Mouse (Mus musculus) kidney, embryonic 15.5 days (tissue): Measurements from ENCODE around the gene Dmbt1. TPM values are rescaled to one million over a fixed set of nuclear protein-coding genes. Genes with fewer than 3 reads are reported as not detected.
"Not testable (repeated sequence)": the region's sequence is repeated elsewhere in the genome, so short reads cannot be mapped to it uniquely, and the experiment has no call there.

Experiments
- ATAC-seq: fragments of 200-750 bp; cut with Nextera tagmentation; replicated peaks from 2 replicates; pipeline ENCODE4 v1.8.0; 2017; ENCODE audit warnings: moderate TSS enrichment; ENCODE audit not compliant: low FRiP score
- H3K27ac ChIP-seq: fragments of 300-500 bp; sonication (generic); 2 replicates; pipeline ENCODE4 v1.5.1; 2015; ENCODE audit warnings: mild to moderate bottlenecking, inconsistent platforms
- H3K27me3 ChIP-seq: fragments of 300-500 bp; sonication (generic); 2 replicates; pipeline ENCODE4 v1.6.1; 2015; ENCODE audit warnings: inconsistent platforms
- H3K36me3 ChIP-seq: fragments of 300-500 bp; sonication (generic); 2 replicates; pipeline ENCODE4 v1.6.1; 2015; ENCODE audit warnings: inconsistent platforms
- H3K4me1 ChIP-seq: fragments of 300-500 bp; sonication (generic); 2 replicates; pipeline ENCODE4 v1.6.1; 2015; ENCODE audit warnings: inconsistent platforms
- H3K4me2 ChIP-seq: fragments of 300-500 bp; sonication (generic); 2 replicates; pipeline ENCODE4 v1.6.1; 2015; ENCODE audit warnings: moderate library complexity, mild to moderate bottlenecking, inconsistent platforms
- H3K4me3 ChIP-seq: fragments of 300-500 bp; sonication (generic); replicated peaks from 2 replicates; pipeline ENCODE4 v1.5.1; 2015; ENCODE audit warnings: mild to moderate bottlenecking, inconsistent platforms
- H3K9ac ChIP-seq: fragments of 300-500 bp; sonication (generic); 2 replicates; pipeline ENCODE4 v1.6.1; 2015; ENCODE audit warnings: mild to moderate bottlenecking, inconsistent platforms
- H3K9me3 ChIP-seq: fragments of 300-500 bp; sonication (generic); replicated peaks from 2 replicates; pipeline ENCODE4 v1.6.1; 2016; ENCODE audit warnings: inconsistent platforms
- WGBS: fragments of 180-500 bp; shearing (Covaris S2); methylation state at CpG from one replicate; pipeline ENCODE4 v1.1.7; 2015; ENCODE audit warnings: mixed read lengths; 5-methylcytosine and 5-hydroxymethylcytosine counted together
- polyA plus RNA-seq: library from polyadenylated mRNA; unstranded; fragments of >200 nt; fragmentation: Nextera tagmentation; extraction: Ambion mirVana; gene quantifications from 2 replicates; pipeline ENCODE4 v1.2.1, GENCODE M21; 2015

Gene Dmbt1
- polyA plus RNA-seq, 1 experiment from 2014 or later, result 0.17 TPM

DNA sequence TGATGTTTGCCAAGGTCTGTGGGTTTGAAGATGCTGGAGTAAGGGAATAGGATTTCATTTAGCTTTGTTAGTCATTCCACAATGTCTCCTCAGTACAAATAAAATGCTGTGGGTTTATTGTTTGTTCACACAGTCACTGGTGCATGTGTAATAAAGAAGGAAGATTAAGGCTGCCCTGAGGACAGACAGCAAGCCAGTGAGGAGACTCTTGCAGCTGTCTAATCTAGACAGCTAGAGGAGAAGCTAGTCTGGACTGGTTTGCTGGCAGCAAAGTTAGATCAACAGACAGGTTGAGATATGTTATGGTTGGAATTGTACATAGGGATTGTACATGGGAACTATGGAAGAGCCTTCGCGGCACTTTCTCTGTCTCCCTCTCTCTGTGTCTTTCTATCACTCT lies 24.6 kb upstream of the Dmbt1 start:
- Histone ChIP-seq H3K27me3 (no peaks in the 10 kb centered on the region), H3K9me3 (0 out of 2 replicates have a peak, but pooled peaks cover 6% of the 10 kb centered on the region), H3K36me3 (no peaks in the 10 kb centered on the region), H3K27ac (no peak overlapping the region), H3K4me3 (no peak overlapping the region), H3K9ac (no peak overlapping the region), H3K4me1 (no peaks in the 10 kb centered on the region), H3K4me2 (no peak overlapping the region)
- no peak for ATAC-seq
- WGBS, result 97% methylated on average over 2 of the region's 2 CpGs

GRCm38 (mm10) chr7:131009178-131009577 lies 22.7 kb upstream of the Dmbt1 start:
- no peak overlapping the region for H3K9ac ChIP-seq
- ATAC-seq, result no peak

DNA sequence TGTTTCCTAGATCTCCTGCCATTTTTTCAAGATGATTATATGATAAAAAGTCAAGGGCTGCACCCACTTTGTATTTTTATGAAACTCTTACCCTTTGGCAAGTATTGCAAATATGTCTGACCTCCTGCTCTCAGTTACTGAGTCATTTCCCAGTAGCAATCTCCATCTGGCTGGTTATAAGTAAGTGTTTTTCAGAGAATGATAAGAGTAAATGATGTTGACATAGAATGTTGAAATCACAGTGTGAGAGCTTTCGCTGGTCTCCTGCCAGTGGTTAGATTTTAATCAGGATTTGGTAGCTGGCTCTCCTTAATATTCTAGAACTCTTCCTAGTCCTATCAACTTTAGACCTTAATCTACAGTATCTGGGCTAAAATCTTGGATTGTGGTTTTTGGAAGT lies 20.0 kb upstream of the Dmbt1 start:
- Histone ChIP-seq H3K4me2 (no peak overlapping the region), H3K4me3 (no peak overlapping the region), H3K27ac (no peak overlapping the region), H3K9ac (no peak overlapping the region), H3K27me3 (no peaks in the 10 kb centered on the region), H3K36me3 (no peaks in the 10 kb centered on the region), H3K9me3 (0 out of 2 replicates have a peak, but pooled peaks cover 3% of the 10 kb centered on the region), H3K4me1 (no peaks in the 10 kb centered on the region)
- 78% methylated on average over 1 of the region's 1 CpGs for WGBS
- no peak for ATAC-seq

More at GRCm38 (mm10) chr7:131009178-131009577, 22.7 kb upstream of the Dmbt1 start:
- Histone ChIP-seq H3K27me3 (no peaks in the 10 kb centered on the region), H3K9me3 (0 out of 2 replicates have a peak, but pooled peaks cover 6% of the 10 kb centered on the region), H3K36me3 (no peaks in the 10 kb centered on the region), H3K4me3 (no peak overlapping the region), H3K4me2 (no peak overlapping the region), H3K4me1 (no peaks in the 10 kb centered on the region), H3K27ac (no peak overlapping the region)
- WGBS, result 82% methylated on average over 5 of the region's 5 CpGs

GRCm38 (mm10) chr7:131019181-131019580 lies 12.7 kb upstream of the Dmbt1 start:
- Histone ChIP-seq H3K27ac (no peak overlapping the region), H3K4me1 (no peaks in the 10 kb centered on the region), H3K9me3 (0 out of 2 replicates have a peak, but pooled peaks cover 5% of the 10 kb centered on the region), H3K4me3 (no peak overlapping the region), H3K36me3 (no peaks in the 10 kb centered on the region), H3K27me3 (no peaks in the 10 kb centered on the region), H3K9ac (no peak overlapping the region), H3K4me2 (no peak overlapping the region)
- no peak for ATAC-seq
- 91% methylated on average over 2 of the region's 2 CpGs for WGBS

GRCm38 (mm10) chr7:131024807-131025206 lies 7.0 kb upstream of the Dmbt1 start:
- no peaks in the 10 kb centered on the region for H3K9me3 ChIP-seq
- H3K9ac ChIP-seq, result no peak overlapping the region
- WGBS, result 55% methylated on average over 1 of the region's 1 CpGs
- H3K36me3 ChIP-seq, result no peaks in the 10 kb centered on the region
- no peak overlapping the region for H3K4me2 ChIP-seq
- ATAC-seq, result no peak
- no peak overlapping the region for H3K4me3 ChIP-seq
- H3K4me1 ChIP-seq, result no peaks in the 10 kb centered on the region
- no peak overlapping the region for H3K27ac ChIP-seq
- no peaks in the 10 kb centered on the region for H3K27me3 ChIP-seq

DNA sequence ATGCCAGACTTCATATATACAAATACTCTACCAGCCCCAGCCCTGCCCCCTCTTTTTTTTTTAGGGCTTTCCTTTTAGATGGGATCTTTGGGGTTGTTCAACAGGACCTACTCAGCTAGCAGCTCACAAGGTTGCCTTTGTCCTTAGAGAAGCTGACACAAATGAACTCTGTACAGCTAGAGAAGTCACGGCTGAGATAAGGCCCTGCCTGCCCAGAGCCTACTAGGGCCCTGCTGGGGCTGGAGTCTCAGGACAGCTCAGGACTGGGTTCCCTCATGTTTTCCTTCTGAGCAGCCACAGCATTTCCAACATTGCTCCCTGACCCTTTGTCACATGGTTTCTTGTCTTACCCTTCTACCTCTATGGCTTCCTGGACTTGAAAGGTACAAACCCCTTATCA lies 4.3 kb upstream of the Dmbt1 start:
- H3K4me1 ChIP-seq, result no peaks in the 10 kb centered on the region
- no peak for ATAC-seq

GRCm38 (mm10) chr7:131036396-131036795 lies 4.5 kb downstream of the Dmbt1 start:
- Histone ChIP-seq H3K27ac (no peak overlapping the region), H3K9ac (no peak overlapping the region), H3K27me3 (no peaks in the 10 kb centered on the region), H3K4me2 (no peak overlapping the region), H3K4me3 (no peak overlapping the region), H3K4me1 (no peaks in the 10 kb centered on the region), H3K36me3 (no peaks in the 10 kb centered on the region), H3K9me3 (no peaks in the 10 kb centered on the region)
- WGBS, result 79% methylated on average over 3 of the region's 3 CpGs
- no peak for ATAC-seq

More for the DNA sequence above, 4.3 kb upstream of the Dmbt1 start:
- H3K27me3 ChIP-seq, result no peaks in the 10 kb centered on the region
- no peaks in the 10 kb centered on the region for H3K36me3 ChIP-seq
- H3K4me2 ChIP-seq, result no peak overlapping the region
- 75% methylated on average over 1 of the region's 1 CpGs for WGBS
- no peaks in the 10 kb centered on the region for H3K9me3 ChIP-seq
- H3K9ac ChIP-seq, result no peak overlapping the region
- no peak overlapping the region for H3K4me3 ChIP-seq
- no peak overlapping the region for H3K27ac ChIP-seq

DNA sequence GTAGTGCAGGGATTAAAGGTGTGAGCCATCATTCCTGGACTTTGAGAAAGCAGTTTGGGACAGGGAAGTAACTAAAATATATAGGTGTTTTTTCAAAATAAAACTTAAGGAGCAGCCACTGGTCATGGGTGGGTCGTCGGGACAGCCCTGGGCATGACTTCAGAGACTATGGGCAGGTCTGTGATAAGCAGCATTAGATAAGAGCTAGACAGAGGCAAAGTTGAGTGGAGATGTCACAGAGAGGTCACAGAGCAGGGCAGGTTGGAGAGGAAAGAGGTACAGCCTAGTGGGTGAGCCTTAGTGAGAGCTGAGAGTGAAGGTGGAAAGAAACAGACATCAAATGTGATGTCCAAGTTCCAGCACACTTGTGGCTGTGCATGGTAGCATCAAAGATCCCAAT lies 5.2 kb downstream of the Dmbt1 start:
- no peak overlapping the region for H3K27ac ChIP-seq
- H3K4me2 ChIP-seq, result no peak overlapping the region
- H3K27me3 ChIP-seq, result no peaks in the 10 kb centered on the region
- 92% methylated on average over 2 of the region's 2 CpGs for WGBS
- H3K9me3 ChIP-seq, result no peaks in the 10 kb centered on the region
- H3K4me1 ChIP-seq, result no peaks in the 10 kb centered on the region
- no peak overlapping the region for H3K4me3 ChIP-seq
- H3K36me3 ChIP-seq, result no peaks in the 10 kb centered on the region
- ATAC-seq, result no peak
- no peak overlapping the region for H3K9ac ChIP-seq

DNA sequence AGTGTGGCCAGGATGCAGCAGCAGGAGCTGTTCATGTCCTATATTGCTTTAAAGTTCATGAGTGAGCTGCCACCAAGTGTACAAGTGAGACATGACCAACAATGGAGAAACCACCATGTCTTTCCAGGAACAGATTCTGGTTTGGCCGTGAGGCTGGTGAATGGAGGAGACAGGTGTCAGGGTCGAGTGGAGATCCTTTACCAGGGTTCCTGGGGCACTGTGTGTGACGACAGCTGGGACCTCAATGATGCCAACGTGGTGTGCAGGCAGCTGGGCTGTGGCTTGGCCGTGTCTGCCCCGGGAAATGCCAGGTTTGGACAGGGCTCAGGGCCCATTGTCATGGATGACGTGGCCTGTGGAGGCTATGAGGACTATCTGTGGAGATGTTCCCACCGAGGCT lies 8.9 kb downstream of the Dmbt1 start:
- not testable (repeated sequence) for ATAC-seq, H3K36me3 ChIP-seq, H3K4me2 ChIP-seq, H3K9ac ChIP-seq, H3K4me1 ChIP-seq, H3K27me3 ChIP-seq, H3K9me3 ChIP-seq, H3K4me3 ChIP-seq, H3K27ac ChIP-seq
- 87% methylated on average over 8 of the region's 8 CpGs for WGBS

DNA sequence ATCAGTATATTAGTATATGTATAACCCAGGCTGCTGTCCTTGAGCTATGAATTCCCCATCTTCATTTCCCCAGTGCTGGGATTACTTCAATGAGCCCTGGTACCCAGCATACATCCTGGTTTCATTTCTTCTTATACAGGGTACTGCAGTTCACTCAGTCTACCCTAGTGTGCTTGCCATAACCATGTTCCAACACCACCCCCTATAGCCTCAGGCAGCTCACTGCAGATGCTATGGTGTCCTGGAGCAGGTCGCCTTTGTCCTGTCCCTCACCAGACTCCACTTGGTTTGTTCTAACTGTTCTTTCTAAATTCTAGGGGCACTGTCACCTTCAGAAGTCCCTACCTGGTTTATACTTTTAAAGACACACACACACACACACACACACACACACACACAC lies 10.8 kb downstream of the Dmbt1 start:
- Histone ChIP-seq H3K36me3 (no peaks in the 10 kb centered on the region), H3K27me3 (no peaks in the 10 kb centered on the region), H3K4me2 (no peak overlapping the region), H3K4me1 (no peaks in the 10 kb centered on the region), H3K9me3 (no peaks in the 10 kb centered on the region), H3K4me3 (no peak overlapping the region), H3K9ac (no peak overlapping the region), H3K27ac (no peak overlapping the region)
- WGBS, result 63% methylated on average over 1 of the region's 1 CpGs
- ATAC-seq, result no peak

GRCm38 (mm10) chr7:131045258-131045835 lies 13.5 kb downstream of the Dmbt1 start:
- 0 out of 2 replicates have a peak, but pooled peaks have one; percentile 15 for ATAC-seq
- H3K9me3 ChIP-seq, H3K4me2 ChIP-seq, H3K36me3 ChIP-seq, H3K4me1 ChIP-seq, H3K4me3 ChIP-seq, H3K9ac ChIP-seq, H3K27ac ChIP-seq, H3K27me3 ChIP-seq: not testable (repeated sequence)
- 29% methylated on average over 3 of the region's 3 CpGs for WGBS

- WGBS, result 84% methylated on average over 8 of the region's 8 CpGs
- not testable (repeated sequence) for ATAC-seq, H3K4me2 ChIP-seq, H3K36me3 ChIP-seq, H3K4me3 ChIP-seq, H3K27ac ChIP-seq, H3K4me1 ChIP-seq, H3K9me3 ChIP-seq, H3K27me3 ChIP-seq, H3K9ac ChIP-seq
These were observed 18.0 kb downstream of the Dmbt1 start for GRCm38 (mm10) chr7:131049829-131050228.

DNA sequence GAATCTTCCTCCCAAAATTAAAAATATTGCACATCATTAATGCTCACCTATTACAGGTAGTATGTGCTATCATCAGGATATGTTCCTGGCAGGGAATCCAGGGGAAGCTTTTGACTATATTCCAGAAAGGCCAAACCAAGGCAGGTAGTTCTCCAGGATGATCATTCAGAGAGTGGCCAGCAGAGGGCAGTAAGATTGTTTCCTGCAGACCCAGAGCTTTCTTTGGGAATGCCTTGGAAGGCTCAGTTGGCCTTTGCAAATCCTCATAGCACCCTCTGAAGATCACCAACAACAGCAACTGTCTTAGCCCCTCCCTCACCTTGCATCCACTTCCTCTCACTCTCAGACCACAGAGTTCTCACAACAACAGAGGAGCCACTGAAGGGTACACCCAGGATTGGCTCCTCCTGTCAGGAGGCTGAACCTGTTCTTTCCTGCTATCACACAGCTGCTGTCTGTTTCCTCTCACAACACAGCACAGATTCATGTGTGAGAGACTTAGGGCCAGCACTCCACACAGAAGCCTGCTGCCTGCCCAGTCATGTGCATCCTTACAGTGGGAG lies 23.0 kb downstream of the Dmbt1 start:
- no peak overlapping the region for H3K9ac ChIP-seq
- H3K4me3 ChIP-seq, result no peak overlapping the region
- no peaks in the 10 kb centered on the region for H3K36me3 ChIP-seq
- H3K27me3 ChIP-seq, result no peaks in the 10 kb centered on the region
- ATAC-seq, result no peak
- H3K27ac ChIP-seq, result no peak overlapping the region
- no peak overlapping the region for H3K4me2 ChIP-seq
- no peaks in the 10 kb centered on the region for H3K9me3 ChIP-seq
- no peaks in the 10 kb centered on the region for H3K4me1 ChIP-seq
